Mouse (Mus musculus): Measurements from ENCODE around the gene Hist1h2bf.

DNA sequence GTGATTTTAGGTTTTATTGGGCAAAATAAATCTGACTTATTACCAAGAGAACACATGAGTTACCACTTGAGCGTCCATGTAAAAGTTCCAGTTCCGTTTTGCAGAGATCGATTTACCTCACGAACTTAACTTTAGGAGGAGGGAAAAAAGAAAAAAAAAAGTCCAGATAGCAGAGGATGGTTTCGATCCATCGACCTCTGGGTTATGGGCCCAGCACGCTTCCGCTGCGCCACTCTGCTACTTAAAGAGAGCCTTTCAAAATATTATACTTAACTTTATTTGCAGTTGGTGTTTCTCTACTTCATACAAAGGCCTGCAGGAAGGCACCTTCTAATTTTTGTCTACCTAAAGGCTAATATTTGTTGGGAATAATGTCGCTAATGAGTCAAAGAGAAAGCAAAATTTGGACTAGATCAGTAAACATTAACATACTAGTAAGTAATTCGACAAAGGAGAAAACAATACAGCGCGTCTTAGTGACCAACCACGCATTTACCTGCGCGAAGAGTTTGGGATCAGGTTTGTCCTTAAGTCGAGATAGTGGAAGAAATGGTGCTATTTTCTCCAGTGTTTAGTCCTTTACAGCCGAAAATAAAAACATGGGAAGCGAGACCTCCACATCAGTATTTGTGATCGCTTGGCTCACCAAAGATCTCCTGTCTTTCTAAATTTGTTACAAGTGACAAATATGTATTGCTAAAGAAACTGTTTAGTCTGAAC, 43.7 kb downstream of the Hist1h2bf start:
- TF ChIP-seq CTCF (IDR thresholded peaks at IDR 0.05; ENCODE audit: low read depth) (no peak), EP300 (IDR thresholded peaks at IDR 0.05; ENCODE audit: low read depth) (no peak)

Data from liver, embryonic 14.5 days (tissue).